Mouse (Mus musculus) heart, postnatal 0 days (tissue): ENCODE results near the gene Piwil1. TPM values are rescaled to one million over a fixed set of nuclear protein-coding genes. Genes with fewer than 3 reads are reported as not detected.

Experiments
- ATAC-seq: fragments of 200-750 bp; cut with Nextera tagmentation; 2 replicates; pipeline ENCODE4 v1.8.0; 2017; ENCODE audit warnings: low read depth, moderate number of reproducible peaks, moderate library complexity; ENCODE audit not compliant: insufficient read depth
- DNase-seq: peaks from one replicate; pipeline ENCODE4 v3.0.0-alpha.2; 2016; ENCODE audit warnings: low spot score
- H3K27ac ChIP-seq: fragments of 300-500 bp; sonication (generic); 2 replicates; pipeline ENCODE4 v1.5.1; 2014; ENCODE audit warnings: low read depth, mild to moderate bottlenecking
- H3K27me3 ChIP-seq: fragments of 300-500 bp; sonication (generic); 2 replicates; pipeline ENCODE4 v1.6.1; 2014; ENCODE audit warnings: low read length, mixed read lengths; ENCODE audit not compliant: control insufficient read depth, insufficient read depth
- H3K36me3 ChIP-seq: fragments of 300-500 bp; sonication (generic); replicated peaks from 2 replicates; pipeline ENCODE4 v1.6.1; 2014; ENCODE audit warnings: low read length, mixed read lengths; ENCODE audit not compliant: control insufficient read depth, insufficient read depth
- H3K4me1 ChIP-seq: fragments of 300-500 bp; sonication (generic); 2 replicates; pipeline ENCODE4 v1.6.1; 2014; ENCODE audit warnings: antibody characterized with exemption; ENCODE audit not compliant: control insufficient read depth, insufficient read depth
- H3K4me2 ChIP-seq: fragments of 300-500 bp; sonication (generic); 2 replicates; pipeline ENCODE4 v1.6.1; 2014; ENCODE audit warnings: low read depth, mild to moderate bottlenecking, low read length, moderate library complexity
- H3K4me3 ChIP-seq: fragments of 300-500 bp; sonication (generic); 2 replicates; pipeline ENCODE4 v1.5.1; 2014; ENCODE audit warnings: low read depth, low read length
- H3K9ac ChIP-seq: fragments of 300-500 bp; sonication (generic); replicated peaks from 2 replicates; pipeline ENCODE4 v1.6.1; 2014; ENCODE audit warnings: low read depth, low read length, mixed read lengths
- H3K9me3 ChIP-seq: fragments of 300-500 bp; sonication (generic); replicated peaks from 2 replicates; pipeline ENCODE4 v1.6.1; 2016; ENCODE audit warnings: low read length; ENCODE audit not compliant: control insufficient read depth
- CTCF ChIP-seq: IDR thresholded peaks from 2 replicates; pipeline ENCODE4 v1.5.1; 2016; ENCODE audit warnings: antibody characterized with exemption, control low read depth, low read depth
- EP300 ChIP-seq: IDR thresholded peaks from 2 replicates; pipeline ENCODE4 v1.6.1; 2016; ENCODE audit warnings: antibody characterized with exemption, low read depth
- WGBS: fragments of 180-500 bp; shearing (Covaris S2); extraction: QIAGEN DNeasy Blood & Tissue Kit; methylation state at CpG from one replicate; pipeline ENCODE4 v1.1.7; 2014; 5-methylcytosine and 5-hydroxymethylcytosine counted together
- polyA plus RNA-seq: library from polyadenylated mRNA; unstranded; fragments of >200 nt; fragmentation: Nextera tagmentation; extraction: Ambion mirVana; gene quantifications from 2 replicates; pipeline ENCODE4 v1.2.1, GENCODE M21; 2015
- total RNA-seq: library from RNA; depleted of rRNA; stranded (reverse); fragments of >200 nt; gene quantifications from 2 replicates; pipeline ENCODE4 v1.2.3, GENCODE M21; 2014; ENCODE audit warnings: low replicate concordance

The Piwil1 gene
- total and polyA plus RNA-seq, 2 experiments from 2014 or later, result not detected

DNA sequence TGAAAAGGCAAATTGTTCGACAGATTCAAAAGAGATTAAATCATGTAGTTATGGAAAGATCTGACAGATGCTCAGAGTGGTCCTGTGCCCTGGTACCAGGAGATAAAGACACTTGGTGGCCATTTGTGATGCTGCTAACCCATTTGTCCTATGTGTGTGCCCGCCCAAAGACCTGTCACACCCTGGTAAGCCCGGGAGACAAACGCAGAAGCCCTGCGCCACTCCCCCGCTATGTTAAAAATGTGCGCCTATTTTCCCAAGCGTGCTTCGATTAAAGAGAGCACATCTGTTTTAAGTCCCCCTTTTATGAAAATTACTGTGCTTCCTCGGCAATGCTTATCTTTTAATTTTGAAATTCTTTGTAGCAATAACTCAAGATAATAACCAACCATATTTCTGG, 1.4 kb downstream of the Piwil1 start:
- H3K27ac ChIP-seq, result no peak overlapping the region
- WGBS, result 21% methylated on average over 10 of the region's 10 CpGs
- TF ChIP-seq CTCF (no peak), EP300 (no peak)

DNA sequence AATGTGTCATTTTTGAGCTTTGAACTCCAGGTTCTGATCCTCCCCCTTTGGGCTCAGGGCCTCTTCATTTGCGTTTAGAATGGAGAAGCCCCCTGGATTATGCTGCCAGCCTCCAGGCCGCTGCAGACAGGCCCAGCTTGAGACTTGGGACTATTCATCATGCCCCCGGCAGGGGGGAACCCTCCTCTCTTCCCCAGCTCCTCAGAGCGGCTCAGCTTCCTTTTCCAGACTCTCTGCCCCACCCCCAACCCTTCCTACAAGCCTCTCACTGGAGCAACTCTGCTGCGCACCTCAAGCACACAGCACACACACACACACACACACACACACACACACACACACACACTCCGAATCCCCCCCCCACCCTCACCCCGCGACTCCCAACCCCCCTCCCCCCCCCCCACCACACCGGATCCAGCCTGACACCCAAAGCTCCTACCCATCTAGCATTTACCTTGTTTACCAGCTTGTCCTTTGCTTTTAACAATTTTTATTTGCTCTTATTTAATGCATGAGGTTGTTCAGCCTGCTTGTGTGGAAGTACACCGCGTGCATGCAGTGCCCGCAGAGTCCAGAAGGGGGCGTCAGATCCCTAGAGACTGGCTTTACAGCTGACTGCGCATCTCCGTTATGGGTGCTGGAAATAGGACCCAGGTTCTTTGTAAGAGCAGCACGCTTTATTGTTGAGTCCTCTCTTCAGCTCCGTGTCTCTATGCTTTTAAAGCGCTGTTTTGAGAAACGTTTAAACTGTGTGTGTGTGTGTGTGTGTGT, 2.0 kb downstream of the Piwil1 start:
- TF ChIP-seq EP300 (no peak), CTCF (no peak)
- no peak overlapping the region for H3K9ac ChIP-seq
- no peaks in the 10 kb centered on the region for H3K27me3 ChIP-seq
- no peak overlapping the region for H3K4me3 ChIP-seq
- H3K36me3 ChIP-seq, result no peaks in the 10 kb centered on the region
- no peaks in the 10 kb centered on the region for H3K4me1 ChIP-seq
- DNase-seq (no peak), ATAC-seq (no peak)
- H3K27ac ChIP-seq, result no peak overlapping the region
- H3K4me2 ChIP-seq, result no peak overlapping the region
- 33% methylated on average over 18 of the region's 19 CpGs for WGBS
- H3K9me3 ChIP-seq, result no peaks in the 10 kb centered on the region

More for the DNA sequence above, 1.4 kb downstream of the Piwil1 start:
- DNase-seq (no peak), ATAC-seq (no peak)
- Histone ChIP-seq H3K9ac (no peak overlapping the region), H3K4me3 (no peak overlapping the region), H3K4me1 (no peaks in the 10 kb centered on the region), H3K4me2 (no peak overlapping the region), H3K36me3 (no peaks in the 10 kb centered on the region), H3K27me3 (no peaks in the 10 kb centered on the region), H3K9me3 (no peaks in the 10 kb centered on the region)

DNA sequence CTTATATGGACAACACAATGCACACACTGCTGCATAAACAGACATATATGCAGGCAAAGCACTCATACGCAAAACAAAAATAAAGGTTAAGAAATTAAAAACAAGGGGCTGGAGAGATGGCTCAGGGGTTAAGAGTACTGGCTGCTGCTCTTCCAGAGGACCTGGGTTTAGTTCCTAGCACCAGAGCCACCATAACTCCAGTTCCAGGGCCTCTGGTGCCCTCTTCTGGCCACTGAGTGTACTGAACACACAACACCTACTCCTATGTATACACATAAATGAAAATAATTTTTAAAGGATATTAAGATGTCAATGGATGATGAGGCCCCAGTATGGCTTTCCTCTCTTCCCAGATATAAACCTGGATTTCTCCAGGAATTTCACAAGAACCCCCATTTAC, 4.1 kb downstream of the Piwil1 start:
- TF ChIP-seq CTCF, result no peak
- no peak for TF ChIP-seq EP300
- H3K9me3 ChIP-seq, result no peaks in the 10 kb centered on the region
- no peak overlapping the region for H3K9ac ChIP-seq
- H3K36me3 ChIP-seq, result no peaks in the 10 kb centered on the region
- ATAC-seq (no peak), DNase-seq (no peak)
- WGBS, result 96% methylated on average over 1 of the region's 1 CpGs
- no peaks in the 10 kb centered on the region for H3K27me3 ChIP-seq
- H3K27ac ChIP-seq, result no peak overlapping the region
- H3K4me2 ChIP-seq, result no peak overlapping the region
- no peak overlapping the region for H3K4me3 ChIP-seq
- no peaks in the 10 kb centered on the region for H3K4me1 ChIP-seq

DNA sequence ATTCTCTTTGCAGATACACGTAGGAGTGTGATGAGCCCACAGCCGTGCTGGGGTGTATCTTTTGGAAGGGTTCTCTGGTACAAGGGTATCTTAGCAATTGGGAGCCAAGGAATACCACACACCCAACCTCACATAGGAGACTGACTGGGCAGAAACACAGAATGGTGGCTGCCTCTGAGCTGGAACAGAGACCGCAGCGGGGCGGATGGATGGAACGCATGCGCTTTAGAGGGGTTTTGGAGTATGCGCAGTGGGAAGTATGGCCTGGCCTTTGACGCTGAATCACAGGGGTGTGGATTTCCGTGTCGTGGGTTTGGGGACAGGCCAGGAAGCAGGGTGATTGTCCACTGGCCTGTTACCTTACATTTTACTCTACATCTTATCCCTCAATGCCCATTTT, 4.9 kb downstream of the Piwil1 start:
- Histone ChIP-seq H3K9me3 (no peaks in the 10 kb centered on the region), H3K36me3 (no peaks in the 10 kb centered on the region), H3K9ac (no peak overlapping the region), H3K27me3 (no peaks in the 10 kb centered on the region), H3K27ac (no peak overlapping the region), H3K4me2 (no peak overlapping the region), H3K4me3 (no peak overlapping the region), H3K4me1 (no peaks in the 10 kb centered on the region)
- DNase-seq (no peak), ATAC-seq (no peak)
- 89% methylated on average over 11 of the region's 11 CpGs for WGBS
- no peak for TF ChIP-seq CTCF
- no peak for TF ChIP-seq EP300

DNA sequence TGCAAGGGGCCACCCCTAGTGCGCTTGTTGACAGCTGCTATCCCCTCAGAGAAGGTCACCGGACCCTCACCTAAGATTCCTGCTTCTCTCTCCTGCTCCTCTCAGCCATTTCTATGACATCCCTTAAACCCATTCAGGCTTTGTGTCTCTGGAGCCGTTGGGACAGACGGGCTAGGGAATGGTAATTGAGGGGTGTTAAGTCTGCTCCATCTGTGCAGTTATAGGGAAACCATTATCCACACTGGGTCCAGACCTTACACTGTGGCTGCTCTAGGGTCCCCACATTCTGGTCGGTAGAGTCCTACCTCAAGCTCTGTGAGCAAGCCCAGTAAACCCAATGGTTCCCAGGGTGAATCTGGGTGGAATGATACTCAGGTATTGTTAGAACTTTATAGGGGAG, 6.6 kb downstream of the Piwil1 start:
- TF ChIP-seq CTCF, result no peak
- TF ChIP-seq EP300, result no peak
- H3K36me3 ChIP-seq, result no peaks in the 10 kb centered on the region
- no peak for ATAC-seq
- no peak overlapping the region for H3K4me3 ChIP-seq
- H3K9ac ChIP-seq, result no peak overlapping the region
- H3K9me3 ChIP-seq, result no peaks in the 10 kb centered on the region
- no peaks in the 10 kb centered on the region for H3K4me1 ChIP-seq
- no peak overlapping the region for H3K27ac ChIP-seq
- H3K27me3 ChIP-seq, result no peaks in the 10 kb centered on the region
- no peak for DNase-seq
- WGBS, result 78% methylated on average over 5 of the region's 5 CpGs
- H3K4me2 ChIP-seq, result no peak overlapping the region

DNA sequence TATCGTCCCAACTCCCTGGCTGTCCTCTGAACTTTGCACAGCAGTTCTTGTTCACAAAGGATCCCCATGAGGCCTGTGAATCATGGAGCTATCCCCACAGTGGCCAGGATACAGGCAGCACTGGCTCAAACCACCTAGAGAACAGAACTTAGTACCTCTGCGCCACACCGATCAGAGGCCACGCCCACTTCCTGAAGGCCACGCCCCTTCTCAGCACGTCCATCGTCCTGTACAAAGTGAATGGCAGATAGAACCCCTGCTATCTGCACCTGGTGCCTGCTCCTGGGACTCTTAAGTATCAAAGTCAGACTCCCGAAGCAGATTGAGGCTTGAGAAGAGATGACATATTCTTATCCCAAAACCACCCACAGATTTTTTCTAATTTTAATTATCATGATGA, 8.3 kb downstream of the Piwil1 start:
- Histone ChIP-seq H3K9ac (no peak overlapping the region), H3K27me3 (no peaks in the 10 kb centered on the region), H3K9me3 (no peaks in the 10 kb centered on the region), H3K4me2 (no peak overlapping the region), H3K27ac (no peak overlapping the region), H3K36me3 (no peaks in the 10 kb centered on the region), H3K4me3 (no peak overlapping the region), H3K4me1 (no peaks in the 10 kb centered on the region)
- DNase-seq (no peak), ATAC-seq (no peak)
- WGBS, result 17% methylated on average over 8 of the region's 8 CpGs
- TF ChIP-seq CTCF (no peak), EP300 (no peak)
